Mouse (Mus musculus) liver, embryonic 14.5 days (tissue): ENCODE data around the gene Rbms1.
A peak's percentile ranks its signal among the peaks of the same experiment; 100 is the strongest.

Experiments used
- CTCF ChIP-seq: IDR thresholded peaks from 2 replicates; pipeline ENCODE4 v1.5.1; 2016; ENCODE audit warnings: antibody characterized with exemption, low read depth, control low read depth
- EP300 ChIP-seq: IDR thresholded peaks from 2 replicates; pipeline ENCODE4 v1.6.1; 2016; ENCODE audit warnings: antibody characterized with exemption, low read depth

DNA sequence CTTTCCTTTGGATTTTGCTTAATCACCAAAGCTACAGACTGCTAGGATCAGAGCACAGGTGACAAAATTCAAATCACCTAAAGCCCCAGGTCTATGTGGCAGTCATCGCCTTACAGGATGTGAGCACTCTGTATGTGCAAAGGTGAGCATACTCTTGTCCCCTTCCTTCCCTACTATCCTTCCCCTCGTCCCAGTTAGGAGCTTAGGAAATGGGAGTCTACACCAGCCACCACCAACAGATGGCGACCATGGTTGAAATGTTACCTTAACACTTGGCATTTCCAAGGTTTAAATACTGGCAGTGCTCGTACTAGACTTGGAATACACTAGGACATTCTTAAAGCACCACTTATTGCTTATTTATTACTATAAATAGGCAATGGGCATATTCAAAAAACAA is 160.8 kb downstream of the Rbms1 start:
- TF ChIP-seq CTCF (peak; percentile 44; the same call in 1 of the 2 replicates), EP300 (no peak)
